26 mouse cellular contexts compared by ENCODE assay signal in the genomic region with DNA sequence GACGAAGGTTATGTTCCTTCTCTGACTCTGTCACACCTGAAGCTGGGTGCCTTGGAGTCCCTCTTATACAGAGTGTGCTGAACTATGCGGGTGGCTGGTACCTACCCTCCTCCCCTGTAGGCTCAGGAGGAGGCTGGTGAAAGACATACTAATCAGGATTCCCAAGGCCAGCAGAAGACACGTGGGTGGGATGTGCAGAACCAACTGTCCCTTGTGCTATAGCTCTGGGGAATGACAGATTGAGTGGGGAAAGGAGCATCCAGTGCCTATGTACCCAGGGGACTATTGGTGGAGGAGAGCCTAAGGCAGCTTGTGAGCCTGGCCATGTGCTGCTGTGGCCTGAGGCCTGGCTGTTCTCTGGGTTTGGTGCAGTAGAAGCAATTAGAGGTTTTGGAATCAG. TPM values are rescaled to one million over a fixed set of nuclear protein-coding genes. Genes with fewer than 3 reads are reported as not detected.
DNase-seq lines count a peak whose midpoint lies in the region; ATAC-seq and TF ChIP-seq lines count a peak whose summit lies in the region.
"Had no signal": no experiment of that assay in that cellular context is flagged by ENCODE, and none has a peak within 500 bp of the region (broad histone marks: within the 10 kb centered on the region; RNA-seq: fewer than 3 reads in every experiment).

No protein-coding gene starts in this region.

- peak; percentile 46 for DNase-seq in layer of hippocampus, adult 11-12 months (ENCODE audit: low spot score)
- DNase-seq in layer of hippocampus, postnatal 10 days (ENCODE audit: low spot score in 2 of 2), result no peak
- DNase-seq in testis, postnatal 10 days (ENCODE audit: low spot score), result no peak
- DNase-seq in left cerebral cortex, postnatal 36 days (ENCODE audit: low spot score in 2 of 2), result peak; percentile 47 to 50
- no peak for DNase-seq in spleen, postnatal 14 days (ENCODE audit: low spot score in 2 of 2)
- DNase-seq: adrenal gland, adult 8-10 months; cerebellum, adult 11 months; cerebellum, postnatal 14 days; heart, postnatal 36 days; kidney, adult 8-10 months; kidney, postnatal 4 days; thymus, postnatal 36 days had no signal

- H3K4me2 ChIP-seq in intestine, postnatal 0 days (replicated peaks; ENCODE audit: low read depth), result no peak overlapping the region
- H3K4me2 ChIP-seq: heart, embryonic 13.5 days; limb, embryonic 12.5 days; lung, embryonic 15.5 days; midbrain, embryonic 12.5 days; neural tube, embryonic 15.5 days had no signal

- no peak overlapping the region for H3K4me3 ChIP-seq in testis, adult 2 months (ENCODE audit: control insufficient read depth, low read depth, low read length)
- H3K4me3 ChIP-seq in intestine, postnatal 0 days (ENCODE audit: low read depth, low read length), result no peak overlapping the region
- H3K4me3 ChIP-seq: heart, embryonic 13.5 days; limb, embryonic 12.5 days; lung, embryonic 15.5 days; midbrain, embryonic 12.5 days; neural tube, embryonic 15.5 days had no signal

- WGBS in intestine, postnatal 0 days, result 64% methylated on average over 3 of the region's 3 CpGs

- intact Hi-C loops in left cerebral cortex, postnatal 36 days (cut with DNase I), result no loop called here

- no peak for TF ChIP-seq POLR2A in testis, adult 2 months (IDR thresholded peaks at IDR 0.05; ENCODE audit: control insufficient read depth, low read depth, low read length)

- peaks cover 2% of the 10 kb centered on the region for H3K4me1 ChIP-seq in testis, adult 2 months (ENCODE audit: control insufficient read depth, insufficient read depth, low read length)
- no peaks in the 10 kb centered on the region for H3K4me1 ChIP-seq in intestine, postnatal 0 days (replicated peaks; ENCODE audit: control insufficient read depth, insufficient read depth, low read length)
- H3K4me1 ChIP-seq: limb, embryonic 12.5 days; lung, embryonic 15.5 days; midbrain, embryonic 12.5 days; neural tube, embryonic 15.5 days had no signal

- no peak for ATAC-seq in intestine, postnatal 0 days
- ATAC-seq: hindbrain, postnatal 0 days had no signal

- H3K27ac ChIP-seq in testis, adult 2 months (ENCODE audit: control insufficient read depth, insufficient read depth, low read depth, low read length), result 0 out of 2 replicates have a peak overlapping the region, but pooled peaks have one; percentile 37
- no peak overlapping the region for H3K27ac ChIP-seq in intestine, postnatal 0 days (ENCODE audit: low read depth, low read length)
- H3K27ac ChIP-seq: heart, embryonic 13.5 days; hindbrain, postnatal 0 days; limb, embryonic 12.5 days; lung, embryonic 15.5 days; midbrain, embryonic 12.5 days; neural tube, embryonic 15.5 days had no signal

- TF ChIP-seq CTCF in testis, adult 2 months (IDR thresholded peaks at IDR 0.05; ENCODE audit: control insufficient read depth, insufficient read depth, insufficient replicate concordance, low read depth, low read length), result no peak
- no peak for TF ChIP-seq CTCF in intestine, postnatal 0 days (IDR thresholded peaks at IDR 0.05; ENCODE audit: low read depth)

- H3K27me3 ChIP-seq in testis, adult 2 months (ENCODE audit: control insufficient read depth, insufficient read depth, low read length), result no peaks in the 10 kb centered on the region
- H3K27me3 ChIP-seq in intestine, postnatal 0 days (replicated peaks; ENCODE audit: control insufficient read depth, insufficient read depth, low read length), result no peaks in the 10 kb centered on the region
- H3K27me3 ChIP-seq: heart, embryonic 13.5 days; limb, embryonic 12.5 days; lung, embryonic 15.5 days; midbrain, embryonic 12.5 days; neural tube, embryonic 15.5 days had no signal

- H3K9ac ChIP-seq in intestine, postnatal 0 days (ENCODE audit: low read depth, low read length), result no peak overlapping the region
- H3K9ac ChIP-seq: heart, embryonic 13.5 days; limb, embryonic 12.5 days; lung, embryonic 15.5 days; midbrain, embryonic 12.5 days; neural tube, embryonic 15.5 days had no signal

- H3K9me3 ChIP-seq in intestine, postnatal 0 days (ENCODE audit: control insufficient read depth), result no peaks in the 10 kb centered on the region
- H3K9me3 ChIP-seq: heart, embryonic 13.5 days; limb, embryonic 12.5 days; lung, embryonic 15.5 days; midbrain, embryonic 12.5 days; neural tube, embryonic 15.5 days had no signal

- H3K36me3 ChIP-seq in testis, adult 2 months (ENCODE audit: control insufficient read depth, insufficient read depth, low read length), result no peaks in the 10 kb centered on the region
- no peaks in the 10 kb centered on the region for H3K36me3 ChIP-seq in intestine, postnatal 0 days (ENCODE audit: control insufficient read depth, insufficient read depth)
- H3K36me3 ChIP-seq: heart, embryonic 13.5 days; limb, embryonic 12.5 days; lung, embryonic 15.5 days; midbrain, embryonic 12.5 days; neural tube, embryonic 15.5 days had no signal

RNA-seq across cellular contexts. Expression of gene Serpina1f, which starts 9.3 kb away (rescaled TPM):
- not detected for total RNA-seq in layer of hippocampus, postnatal 10 days (2021)
- 1.1 and 129 TPM in 2 replicates for polyA plus RNA-seq in testis, adult 2 months (2012; rRNA removed)
- total RNA-seq in left cerebral cortex, postnatal 36 days (2021), result not detected
- polyA plus RNA-seq in intestine, postnatal 0 days (2015; fragmentation: Nextera tagmentation; extraction: Ambion mirVana), result 0.18 and 0.21 TPM in 2 replicates
- total RNA-seq: adrenal gland, adult 8-10 months; CH12.LX; heart, postnatal 36 days; hindbrain, postnatal 0 days had no signal
- polyA plus RNA-seq: brain, embryonic 14.5 days; forebrain, embryonic 11.5 days; heart, embryonic 13.5 days; hindbrain, postnatal 0 days; limb, embryonic 12.5 days; lung, embryonic 15.5 days; midbrain, embryonic 12.5 days; neural tube, embryonic 15.5 days; stomach, embryonic 16.5 days had no signal

RNA-seq across cellular contexts. Expression of gene Serpina16, which starts 10.1 kb away (rescaled TPM):
- not detected for total RNA-seq in layer of hippocampus, postnatal 10 days (2021)
- 0.16 and 84.9 TPM in 2 replicates for polyA plus RNA-seq in testis, adult 2 months (2012; rRNA removed)
- not detected for total RNA-seq in left cerebral cortex, postnatal 36 days (2021)
- polyA plus RNA-seq in intestine, postnatal 0 days (2015; fragmentation: Nextera tagmentation; extraction: Ambion mirVana), result not detected in 2 replicates
- total RNA-seq: CH12.LX; heart, postnatal 36 days; hindbrain, postnatal 0 days had no signal
- polyA plus RNA-seq: brain, embryonic 14.5 days; forebrain, embryonic 11.5 days; heart, embryonic 13.5 days; hindbrain, postnatal 0 days; limb, embryonic 12.5 days; lung, embryonic 15.5 days; midbrain, embryonic 12.5 days; spleen, adult 2 months had no signal

RNA-seq across cellular contexts. Expression of gene Serpina6, which starts 29.0 kb away (rescaled TPM):
- total RNA-seq in layer of hippocampus, postnatal 10 days (2021), result not detected
- polyA plus RNA-seq in testis, adult 2 months (2012; rRNA removed), result 0.07 TPM in 1 of 2 replicates, not detected in the other
- total RNA-seq in left cerebral cortex, postnatal 36 days (2021), result not detected
- 0.21 TPM in 1 of 2 replicates, not detected in the other for polyA plus RNA-seq in intestine, postnatal 0 days (2015; fragmentation: Nextera tagmentation; extraction: Ambion mirVana)
- total RNA-seq: CH12.LX; heart, postnatal 36 days; hindbrain, postnatal 0 days had no signal
- polyA plus RNA-seq: forebrain, embryonic 11.5 days; hindbrain, postnatal 0 days; midbrain, embryonic 12.5 days; spleen, adult 2 months had no signal

RNA-seq across cellular contexts. Expression of gene Serpina10, which starts 54.8 kb away (rescaled TPM):
- total RNA-seq in layer of hippocampus, postnatal 10 days (2021), result not detected
- polyA plus RNA-seq in testis, adult 2 months (2012; rRNA removed), result not detected in 2 replicates
- not detected for total RNA-seq in left cerebral cortex, postnatal 36 days (2021)
- 0.10 and 0.21 TPM in 2 replicates for polyA plus RNA-seq in intestine, postnatal 0 days (2015; fragmentation: Nextera tagmentation; extraction: Ambion mirVana)
- total RNA-seq: CH12.LX; heart, postnatal 36 days; hindbrain, postnatal 0 days had no signal
- polyA plus RNA-seq: brain, embryonic 14.5 days; forebrain, embryonic 11.5 days; gonadal fat pad, adult 2 months; midbrain, embryonic 12.5 days had no signal

Comparison
In these comparisons a context has a peak if more than half of its experiments do, and no peak if none do; other contexts are left out.
1. DNase-seq: peak in layer of hippocampus, adult 11-12 months (single experiment) and left cerebral cortex, postnatal 36 days (2 of 2); none in layer of hippocampus, postnatal 10 days (0 of 2), testis, postnatal 10 days (single experiment) and spleen, postnatal 14 days (0 of 2).